Comparison of ENCODE assay signal across 34 mouse cellular contexts in the genomic region with DNA sequence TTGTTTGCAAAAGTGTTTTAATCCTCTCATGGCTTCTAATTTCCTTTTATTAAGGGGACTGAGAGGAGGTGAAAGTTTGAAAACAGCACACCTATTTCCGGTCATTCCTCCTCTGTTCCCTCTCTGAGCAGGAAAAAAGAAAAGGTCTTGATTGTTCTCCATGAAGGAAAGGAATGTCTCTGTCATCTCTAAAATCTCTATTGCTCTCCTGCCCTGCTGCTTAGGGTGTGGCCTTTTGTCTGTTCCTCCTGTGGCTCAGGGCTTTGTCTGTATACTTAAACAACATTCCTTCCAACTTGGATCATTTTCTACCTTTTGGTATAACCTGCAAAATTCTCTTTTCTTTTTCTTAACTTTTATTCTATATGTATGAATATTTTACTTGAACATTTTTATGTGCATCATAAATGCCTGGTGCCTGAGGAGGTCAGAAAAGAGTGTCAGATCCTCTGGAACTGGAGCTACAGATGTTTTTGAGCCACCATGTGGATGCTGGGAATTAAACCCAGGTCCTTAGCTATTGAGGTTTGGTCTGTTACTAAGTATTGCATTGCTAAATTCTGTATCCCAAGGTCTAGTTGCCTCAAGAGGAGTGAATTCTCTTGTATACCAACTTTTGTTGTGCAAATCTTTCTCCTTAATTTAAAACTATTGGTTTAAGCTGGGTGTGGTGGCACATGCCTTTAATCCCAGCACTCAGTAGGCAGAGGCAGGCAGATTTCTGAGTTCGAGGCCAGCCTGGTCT.
"Had no signal": no experiment of that assay in that cellular context is flagged by ENCODE, and none has a peak within 500 bp of the region (broad histone marks: within the 10 kb centered on the region; RNA-seq: fewer than 3 reads in every experiment).

No protein-coding gene starts in this region.

- H3K27me3 ChIP-seq: heart, embryonic 12.5 days; heart, embryonic 13.5 days; heart, embryonic 15.5 days; hindbrain, embryonic 12.5 days; hindbrain, embryonic 13.5 days; hindbrain, embryonic 15.5 days; intestine, embryonic 15.5 days; kidney, embryonic 15.5 days had no signal

- H3K27ac ChIP-seq: heart, embryonic 10.5 days; heart, embryonic 13.5 days; heart, embryonic 15.5 days; hindbrain, embryonic 10.5 days; hindbrain, embryonic 12.5 days; hindbrain, embryonic 13.5 days; hindbrain, embryonic 14.5 days; hindbrain, embryonic 15.5 days; hindbrain, postnatal 0 days; intestine, embryonic 15.5 days; kidney, embryonic 15.5 days; kidney, postnatal 0 days; layer of hippocampus, adult 2 months; left cerebral cortex, adult 2 months had no signal

- H3K9ac ChIP-seq: heart, embryonic 12.5 days; heart, embryonic 13.5 days; heart, embryonic 15.5 days; hindbrain, embryonic 12.5 days; hindbrain, embryonic 13.5 days; hindbrain, embryonic 14.5 days; hindbrain, embryonic 15.5 days; intestine, embryonic 15.5 days; kidney, embryonic 15.5 days had no signal

- ATAC-seq: hindbrain, postnatal 0 days; inflammation-experienced regulatory T-cells, adult 6 months; intestine, embryonic 15.5 days; intestine, embryonic 16.5 days; intestine, postnatal 0 days had no signal

- H3K36me3 ChIP-seq: heart, embryonic 10.5 days; heart, embryonic 12.5 days; heart, embryonic 13.5 days; heart, embryonic 15.5 days; hindbrain, embryonic 10.5 days; hindbrain, embryonic 12.5 days; hindbrain, embryonic 13.5 days; hindbrain, embryonic 15.5 days; intestine, embryonic 15.5 days; kidney, embryonic 15.5 days had no signal

- H3K4me1 ChIP-seq: heart, embryonic 10.5 days; heart, embryonic 12.5 days; heart, embryonic 13.5 days; heart, embryonic 15.5 days; hindbrain, embryonic 10.5 days; hindbrain, embryonic 12.5 days; hindbrain, embryonic 13.5 days; hindbrain, embryonic 15.5 days; intestine, embryonic 15.5 days; kidney, embryonic 15.5 days had no signal

- H3K9me3 ChIP-seq: heart, embryonic 10.5 days; heart, embryonic 12.5 days; heart, embryonic 13.5 days; heart, embryonic 15.5 days; hindbrain, embryonic 10.5 days; hindbrain, embryonic 12.5 days; hindbrain, embryonic 13.5 days; hindbrain, embryonic 15.5 days; intestine, embryonic 15.5 days; kidney, embryonic 15.5 days had no signal

- H3K4me2 ChIP-seq: heart, embryonic 11.5 days; heart, embryonic 12.5 days; heart, embryonic 13.5 days; heart, embryonic 15.5 days; hindbrain, embryonic 12.5 days; hindbrain, embryonic 13.5 days; hindbrain, embryonic 14.5 days; hindbrain, embryonic 15.5 days; intestine, embryonic 15.5 days; kidney, embryonic 15.5 days had no signal

- DNase-seq: heart, postnatal 10 days; heart, postnatal 14 days; heart, postnatal 36 days; heart, postnatal 4 days; kidney, adult 11 months; kidney, adult 18-20 months; kidney, adult 2 months; kidney, adult 8-10 months; kidney, adult 9 months; kidney, postnatal 10 days; kidney, postnatal 25 days; kidney, postnatal 36 days; kidney, postnatal 4 days; layer of hippocampus, adult 9-11 months; layer of hippocampus, postnatal 36 days had no signal

- H3K4me3 ChIP-seq: heart, embryonic 10.5 days; heart, embryonic 12.5 days; heart, embryonic 13.5 days; heart, embryonic 15.5 days; hindbrain, embryonic 10.5 days; hindbrain, embryonic 12.5 days; hindbrain, embryonic 13.5 days; hindbrain, embryonic 15.5 days; intestine, embryonic 15.5 days; kidney, embryonic 15.5 days; layer of hippocampus, adult 2 months; left cerebral cortex, adult 2 months had no signal
